ENCODE assay signal across 18 mouse cellular contexts in the genomic region with DNA sequence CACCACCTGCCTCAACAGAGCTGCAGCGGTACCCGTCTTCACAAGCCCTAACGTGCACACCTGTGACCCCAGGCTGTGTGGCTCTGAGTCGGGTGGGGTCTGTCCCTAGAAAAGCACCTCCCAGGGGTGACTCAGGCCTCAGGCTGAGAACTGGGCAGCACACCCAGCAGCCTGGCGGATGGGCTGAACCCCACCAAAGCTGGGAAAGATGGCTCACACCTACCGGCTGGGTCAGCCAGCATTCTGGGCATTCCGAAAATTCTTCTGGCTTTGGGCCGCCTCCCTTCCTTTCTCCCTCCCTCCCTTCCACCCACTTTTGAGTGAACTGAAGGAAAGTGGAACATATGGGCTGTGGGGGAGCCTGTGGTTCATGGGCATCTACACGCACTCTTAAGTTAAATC. TPM values are rescaled to one million over a fixed set of nuclear protein-coding genes. Genes with fewer than 3 reads are reported as not detected.
DNase-seq lines count a peak whose midpoint lies in the region; ATAC-seq and TF ChIP-seq lines count a peak whose summit lies in the region.
"Had no signal": no experiment of that assay in that cellular context is flagged by ENCODE, and none has a peak within 500 bp of the region (broad histone marks: within the 10 kb centered on the region; RNA-seq: fewer than 3 reads in every experiment).

No protein-coding gene starts in this region.

- no peaks in the 10 kb centered on the region for H3K27me3 ChIP-seq in testis, adult 2 months (ENCODE audit: control insufficient read depth, insufficient read depth, low read length)
- no peaks in the 10 kb centered on the region for H3K27me3 ChIP-seq in cerebellum, adult 2 months (ENCODE audit: control insufficient read depth, insufficient read depth, low read length)

- intact Hi-C loops in left cerebral cortex, postnatal 4 days (cut with DNase I) = no loop called here

- no peaks in the 10 kb centered on the region for H3K36me3 ChIP-seq in testis, adult 2 months (ENCODE audit: control insufficient read depth, insufficient read depth, low read length)
- H3K36me3 ChIP-seq: liver, embryonic 15.5 days had no signal

- no peak overlapping the region for H3K4me3 ChIP-seq in testis, adult 2 months (ENCODE audit: control insufficient read depth, low read depth, low read length)
- H3K4me3 ChIP-seq in cerebellum, adult 2 months (replicated peaks; ENCODE audit: insufficient read depth, low read depth, low read length) = no peak overlapping the region
- H3K4me3 ChIP-seq: liver, embryonic 15.5 days had no signal

- WGBS in cerebellum, adult 2 months = 74% methylated on average over 9 of the region's 9 CpGs

- peaks cover 4% of the 10 kb centered on the region for H3K4me1 ChIP-seq in testis, adult 2 months (ENCODE audit: control insufficient read depth, insufficient read depth, low read length)
- H3K4me1 ChIP-seq in cerebellum, adult 2 months (ENCODE audit: control insufficient read depth, insufficient read depth, low read length) = no peaks in the 10 kb centered on the region

- no peak for TF ChIP-seq CTCF in testis, adult 2 months (IDR thresholded peaks at IDR 0.05; ENCODE audit: control insufficient read depth, insufficient read depth, insufficient replicate concordance, low read depth, low read length)
- no peak for TF ChIP-seq CTCF in cerebellum, adult 2 months (IDR thresholded peaks at IDR 0.05; ENCODE audit: borderline replicate concordance, insufficient read depth, low read depth, low read length)

- H3K27ac ChIP-seq in testis, adult 2 months (ENCODE audit: control insufficient read depth, insufficient read depth, low read depth, low read length) = 0 out of 2 replicates have a peak overlapping the region, but pooled peaks have one; percentile 32
- no peak overlapping the region for H3K27ac ChIP-seq in cerebellum, adult 2 months (ENCODE audit: insufficient read depth, low read length)
- H3K27ac ChIP-seq: liver, embryonic 15.5 days had no signal

- DNase-seq in frontal cortex, postnatal 25 days (ENCODE audit: low spot score in 2 of 2) = no peak
- DNase-seq in left cerebral cortex, adult 18-20 months (ENCODE audit: low spot score in 2 of 2) = peak; percentile 42 to 49
- DNase-seq in left cerebral cortex, postnatal 4 days = no peak
- DNase-seq in testis, postnatal 14 days (ENCODE audit: low spot score) = no peak
- DNase-seq in telencephalon, adult 2 months (ENCODE audit: low read depth, low spot score) = peak; percentile 52
- no peak for DNase-seq in cerebellum, adult 2 months
- DNase-seq: adrenal gland, postnatal 14 days; forebrain, postnatal 0 days; heart, postnatal 4 days; thymus, postnatal 25 days had no signal

- TF ChIP-seq POLR2A in testis, adult 2 months (IDR thresholded peaks at IDR 0.05; ENCODE audit: control insufficient read depth, low read depth, low read length) = no peak
- no peak for TF ChIP-seq POLR2A in cerebellum, adult 2 months (IDR thresholded peaks at IDR 0.05; ENCODE audit: borderline replicate concordance, insufficient read depth, low read length)

- peak; percentile 60 for ATAC-seq in frontal cortex, adult (ENCODE audit: low TSS enrichment)
- ATAC-seq: forebrain, postnatal 0 days; inflammation-experienced regulatory T-cells, adult 6 months had no signal

RNA-seq across cellular contexts. Expression of gene 2900026A02Rik, which starts 5.4 kb away (rescaled TPM):
- total RNA-seq in left cerebral cortex, adult 18-20 months (2021) = 10 to 100 TPM; 37.3 to 39.1 TPM
- total RNA-seq in left cerebral cortex, postnatal 4 days (2021) = 10 to 100 TPM; 40.1 to 41.4 TPM
- polyA plus RNA-seq in testis, adult 2 months (2012; rRNA removed) = 2.1 and 2.2 TPM in 2 replicates
- polyA plus RNA-seq in cerebellum, adult 2 months (2012; rRNA removed) = 4.9 and 5.2 TPM in 2 replicates

RNA-seq across cellular contexts. Expression of gene Tmem211, which starts 11.1 kb away (rescaled TPM):
- not detected for total RNA-seq in left cerebral cortex, adult 18-20 months (2021)
- total RNA-seq in left cerebral cortex, postnatal 4 days (2021) = under 1 TPM in 1 of 2 experiments, not detected in 1; 0.18 TPM
- not detected in 2 replicates for polyA plus RNA-seq in testis, adult 2 months (2012; rRNA removed)
- polyA plus RNA-seq in cerebellum, adult 2 months (2012; rRNA removed) = 0.10 and 0.18 TPM in 2 replicates
- total RNA-seq: adrenal gland, postnatal 14 days; common myeloid progenitor, adult 5-6 weeks; forebrain, postnatal 0 days; heart, adult 8-10 months; heart, postnatal 4 days; layer of hippocampus, adult 8-10 months; left cerebral cortex, postnatal 36 days had no signal
- polyA plus RNA-seq: forebrain, postnatal 0 days; inflammation-experienced regulatory T-cells, adult 6 months; liver, embryonic 15.5 days had no signal

Comparison
In these comparisons a context has a peak if more than half of its experiments do, and no peak if none do; other contexts are left out.
1. DNase-seq: peak in left cerebral cortex, adult 18-20 months (2 of 2) and telencephalon, adult 2 months (single experiment); none in frontal cortex, postnatal 25 days (0 of 2), left cerebral cortex, postnatal 4 days (single experiment), testis, postnatal 14 days (single experiment) and cerebellum, adult 2 months (0 of 2).